Mouse (Mus musculus): ENCODE results near the gene Sipa1l2.

- TF ChIP-seq CTCF (IDR thresholded peaks at IDR 0.05; ENCODE audit: control insufficient read depth, insufficient read depth, insufficient replicate concordance, low read depth, low read length): no peak
- TF ChIP-seq POLR2A (IDR thresholded peaks at IDR 0.05; ENCODE audit: control insufficient read depth, low read depth, low read length): no peak
Observed at GRCm38 (mm10) chr8:125419202-125419830, 150.3 kb downstream of the Sipa1l2 start.
